Mouse (Mus musculus): ENCODE results near the gene Pheta2.

DNA sequence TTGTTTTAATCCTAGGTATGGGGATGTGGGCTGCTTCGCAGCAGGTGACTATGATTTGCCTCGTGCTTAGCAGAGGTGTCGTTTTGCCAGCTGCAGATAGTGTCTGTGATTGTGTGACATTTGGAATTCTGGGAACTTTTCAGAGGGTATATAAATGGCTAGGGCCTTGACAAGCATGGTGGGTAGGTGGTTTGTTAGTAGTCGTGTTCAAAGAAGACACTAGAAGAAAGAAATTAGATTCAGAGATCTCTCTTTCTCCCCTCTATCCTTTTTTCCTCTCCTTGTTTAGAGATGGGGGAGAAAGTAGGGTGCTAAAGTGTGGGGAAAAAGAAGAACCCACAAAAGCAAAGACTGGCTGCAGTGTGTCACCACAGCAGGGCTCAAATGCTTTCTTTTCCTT, 29.4 kb downstream of the Pheta2 start:
- no peak for TF ChIP-seq CTCF (IDR thresholded peaks at IDR 0.05; ENCODE audit: low read depth)
- TF ChIP-seq EP300 (IDR thresholded peaks at IDR 0.05; ENCODE audit: low read depth) = no peak
